Mouse (Mus musculus): ENCODE measurements around the gene Ifitm10.
A peak's percentile ranks its signal among the peaks of the same experiment; 100 is the strongest.
"Not testable (repeated sequence)": the region's sequence is repeated elsewhere in the genome, so short reads cannot be mapped to it uniquely, and the experiment has no call there.

Ifitm10 gene

DNA sequence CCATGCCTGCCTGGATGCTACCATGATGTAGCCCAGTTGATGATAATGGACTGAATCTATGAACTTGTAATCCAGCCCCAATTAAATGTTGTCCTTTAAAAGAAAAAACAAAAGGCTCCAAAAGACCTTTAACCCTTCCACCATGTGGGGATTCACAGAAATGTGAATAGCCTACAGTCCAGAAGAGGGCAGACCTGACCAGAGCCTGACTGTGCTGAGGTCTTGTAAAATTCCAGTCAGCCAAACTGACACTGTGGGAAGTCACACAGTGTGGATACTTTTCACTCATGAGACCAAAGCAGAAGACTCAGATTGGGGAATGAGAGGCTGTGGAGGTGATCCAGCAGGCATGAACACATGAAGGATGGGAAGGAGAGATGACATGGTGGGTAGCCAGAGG is 12.8 kb downstream of the Ifitm10 start:
- DNase-seq (ENCODE audit: low spot score), result no peak

GRCm38 (mm10) chr7:142359129-142359528 is 14.4 kb downstream of the Ifitm10 start:
- DNase-seq (ENCODE audit: low spot score), result no peak

GRCm38 (mm10) chr7:142357566-142357965 is 16.0 kb downstream of the Ifitm10 start:
- no peak for DNase-seq (ENCODE audit: low spot score)

DNA sequence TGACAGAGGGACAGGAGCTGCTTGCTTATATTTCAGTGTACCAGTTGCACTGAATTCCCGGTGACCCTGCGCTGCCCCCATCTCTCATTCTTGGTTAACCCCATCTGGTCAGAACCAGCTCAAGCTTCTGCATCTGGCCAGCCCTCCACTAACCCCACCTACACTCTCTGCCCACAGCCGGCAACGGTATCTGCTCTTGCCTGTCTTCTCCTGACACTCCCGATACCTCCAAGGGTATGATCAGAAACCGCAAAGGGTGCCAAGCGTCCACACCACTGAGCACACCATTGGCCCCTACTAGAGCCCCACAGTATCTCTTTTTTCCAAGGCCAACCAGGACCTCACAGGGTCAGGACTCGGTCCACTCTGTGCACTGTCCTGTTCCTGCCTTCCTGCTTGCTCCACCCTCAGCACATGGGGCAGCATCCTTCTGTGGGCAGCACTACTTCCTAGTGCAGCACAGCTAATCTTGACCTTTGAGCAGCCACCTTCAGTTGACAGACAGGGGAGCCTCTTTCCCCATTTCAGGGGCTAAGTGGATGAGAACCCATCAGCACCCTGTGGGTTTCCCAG is 18.8 kb downstream of the Ifitm10 start:
- DNase-seq (ENCODE audit: low spot score), result no peak

DNA sequence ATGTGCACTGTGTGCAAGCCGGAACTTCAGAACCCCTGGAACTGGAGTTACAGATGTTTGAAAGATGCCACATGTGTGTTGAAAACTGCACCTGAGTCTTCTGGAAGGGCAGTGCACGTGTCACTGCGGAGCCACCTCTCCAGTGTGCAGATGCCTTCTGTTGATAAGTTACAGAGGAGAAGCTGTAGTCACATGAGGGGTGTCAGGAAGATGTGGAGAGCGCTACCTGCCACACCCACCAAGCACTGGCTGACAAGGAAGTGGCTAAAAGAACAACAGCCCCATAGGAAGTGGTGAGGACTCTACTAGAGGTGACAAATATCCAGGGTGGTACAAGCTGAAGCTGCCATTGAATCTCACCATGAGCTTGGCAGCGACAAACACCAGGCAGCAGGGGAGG is 19.7 kb downstream of the Ifitm10 start:
- no peak for DNase-seq (ENCODE audit: low spot score)

DNA sequence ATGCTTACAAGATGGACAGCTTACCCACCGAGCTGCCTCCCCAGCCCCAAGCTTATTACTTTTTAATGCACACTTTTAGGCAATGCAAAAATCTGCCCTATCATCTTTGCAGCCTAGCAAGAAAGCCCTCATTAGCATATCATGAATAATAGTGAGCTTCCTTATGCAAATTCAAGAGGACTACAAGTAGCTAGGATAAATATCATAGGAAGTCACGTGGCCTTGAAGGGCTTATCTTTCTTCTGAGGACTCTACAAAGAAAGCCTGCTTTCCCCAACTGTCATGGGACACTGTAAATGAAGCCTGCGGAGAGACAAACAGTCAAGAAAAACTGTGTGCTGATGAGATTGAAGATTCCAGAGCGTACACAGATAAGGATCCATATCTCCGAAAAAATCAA is 22.0 kb downstream of the Ifitm10 start:
- DNase-seq (ENCODE audit: low spot score), result no peak

DNA sequence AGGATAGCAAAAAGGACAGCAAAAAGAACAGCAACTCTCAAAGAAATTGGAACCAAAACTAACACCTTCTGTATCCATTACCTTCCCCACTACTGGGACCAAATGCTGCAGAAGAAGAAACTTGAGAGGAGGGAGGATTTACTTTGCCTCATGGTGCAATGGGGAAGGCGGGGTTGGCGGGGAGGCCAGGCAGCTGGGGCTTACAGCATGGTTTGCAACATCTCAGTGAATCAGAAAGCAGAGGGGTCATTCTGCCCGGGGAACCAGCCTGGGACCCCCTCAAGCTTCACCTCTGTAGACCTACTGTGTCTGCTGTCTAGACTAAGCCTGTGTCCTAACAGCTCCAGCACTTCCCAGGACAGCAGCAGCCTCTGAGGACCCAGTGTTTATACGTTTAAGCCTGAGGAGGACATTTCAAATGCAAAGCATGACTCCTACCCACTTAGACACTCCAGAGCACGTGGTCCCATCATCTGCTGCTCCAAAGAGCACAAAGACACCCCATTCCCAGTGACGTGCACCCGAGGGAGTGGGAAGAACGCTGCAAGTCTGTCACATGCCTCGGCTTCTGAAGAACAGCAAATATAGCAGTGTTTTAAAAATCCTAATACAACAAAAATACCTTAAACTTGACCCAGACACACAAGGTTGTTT is 24.1 kb downstream of the Ifitm10 start:
- DNase-seq (ENCODE audit: low spot score), result no peak

DNA sequence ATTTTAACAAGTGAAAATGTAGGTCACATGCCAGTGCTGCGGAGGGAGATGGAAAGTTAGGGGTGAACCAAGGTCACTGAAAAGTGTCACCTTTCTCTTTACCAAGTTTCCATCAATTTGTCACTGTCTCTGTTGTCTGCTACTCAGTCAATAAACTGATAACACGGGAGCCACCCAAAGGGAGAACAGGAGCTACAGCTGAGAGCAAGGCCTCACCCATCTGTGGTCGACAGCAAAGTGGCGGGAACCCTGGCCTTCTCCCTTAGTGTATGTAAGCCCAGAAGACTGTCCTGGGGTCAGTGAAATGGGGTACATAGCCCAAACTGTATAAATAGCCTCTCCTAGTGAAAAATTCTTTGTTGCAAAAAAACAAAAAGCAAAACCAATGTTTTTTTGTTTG is 26.0 kb downstream of the Ifitm10 start:
- DNase-seq (ENCODE audit: low spot score), result no peak

- DNase-seq (ENCODE audit: low spot score), result no peak
These were observed 31.3 kb downstream of the Ifitm10 start for GRCm38 (mm10) chr7:142342247-142342640.

DNA sequence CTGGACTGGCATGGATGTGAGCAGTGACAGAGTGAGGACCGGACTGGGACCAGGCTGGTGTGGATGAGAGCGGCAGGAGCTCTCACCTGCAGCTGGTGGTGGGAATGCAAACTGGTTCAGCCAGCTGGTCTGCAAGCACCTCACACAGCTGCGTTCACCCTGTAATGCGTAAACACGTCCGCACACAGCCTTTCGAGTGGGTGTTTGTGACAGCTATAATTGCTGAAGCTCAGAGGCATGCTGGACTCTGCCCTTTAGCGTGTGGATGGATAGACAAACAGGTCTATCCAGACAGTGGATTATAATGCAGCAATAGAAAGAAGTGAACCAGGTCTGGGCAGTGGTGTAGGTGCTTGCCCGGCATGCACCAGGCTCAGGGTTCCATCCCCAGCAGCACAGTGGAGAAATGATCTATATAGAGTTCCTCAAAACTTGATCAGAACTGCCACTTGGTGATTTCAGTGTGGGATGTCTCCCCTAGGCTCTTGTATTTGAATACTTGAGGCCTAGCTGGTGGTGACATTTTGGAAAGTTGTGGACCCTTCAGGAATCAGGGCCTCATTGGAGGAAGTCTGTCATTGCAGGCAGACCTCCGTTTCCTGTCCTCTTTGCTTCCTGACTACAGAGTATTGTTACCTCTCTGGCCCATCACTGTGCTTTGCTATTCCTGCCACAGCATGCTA is 31.8 kb downstream of the Ifitm10 start:
- DNase-seq (ENCODE audit: low spot score), result no peak

GRCm38 (mm10) chr7:142340269-142340970 is 33.1 kb downstream of the Ifitm10 start:
- DNase-seq (ENCODE audit: low spot score), result no peak

DNA sequence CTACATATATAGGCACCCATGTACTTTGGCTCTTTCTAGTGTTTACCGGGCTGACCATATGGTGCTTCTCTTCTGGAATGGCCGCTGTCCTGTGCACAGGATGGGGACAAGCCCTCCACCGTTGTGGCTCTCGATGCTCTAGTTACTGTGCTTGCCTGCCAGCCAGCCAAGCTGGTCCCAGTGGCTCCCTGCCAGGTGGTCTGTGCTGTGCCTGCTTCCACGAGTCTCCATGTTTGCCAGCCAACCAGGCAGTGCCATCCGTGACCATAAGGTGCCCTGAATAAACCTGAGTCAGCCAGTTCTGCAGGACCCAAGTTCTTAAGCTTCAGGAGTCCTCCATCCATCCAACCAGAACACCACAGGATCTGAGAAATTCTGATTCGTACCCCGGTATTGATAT is 38.4 kb downstream of the Ifitm10 start:
- no peak for DNase-seq (ENCODE audit: low spot score)

DNA sequence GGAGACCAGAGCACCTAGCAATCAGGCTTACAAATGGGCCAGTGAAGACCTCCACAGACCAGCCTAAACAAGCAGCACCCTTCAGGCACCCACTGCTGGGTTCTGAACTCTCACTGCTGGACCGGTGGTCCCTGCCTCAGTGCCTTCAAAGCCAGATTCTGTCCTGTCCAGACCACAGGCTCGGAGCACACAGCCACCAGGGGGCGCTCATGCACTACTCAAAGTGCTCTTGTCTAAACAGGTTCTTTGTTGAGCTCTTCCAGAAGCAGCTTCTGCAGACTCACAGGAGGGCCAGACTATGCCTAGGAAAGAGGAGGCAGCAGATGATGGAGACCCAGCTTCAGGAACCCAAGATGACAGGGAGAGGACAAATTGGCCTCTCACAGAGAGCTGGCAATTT is 39.3 kb downstream of the Ifitm10 start:
- peak; percentile 92 for DNase-seq (ENCODE audit: low spot score)

- DNase-seq (ENCODE audit: low spot score), result not testable (repeated sequence)
These were observed 40.8 kb downstream of the Ifitm10 start for GRCm38 (mm10) chr7:142332741-142333140.

GRCm38 (mm10) chr7:142331281-142331680 is 42.3 kb downstream of the Ifitm10 start:
- DNase-seq (ENCODE audit: low spot score), result no peak

DNA sequence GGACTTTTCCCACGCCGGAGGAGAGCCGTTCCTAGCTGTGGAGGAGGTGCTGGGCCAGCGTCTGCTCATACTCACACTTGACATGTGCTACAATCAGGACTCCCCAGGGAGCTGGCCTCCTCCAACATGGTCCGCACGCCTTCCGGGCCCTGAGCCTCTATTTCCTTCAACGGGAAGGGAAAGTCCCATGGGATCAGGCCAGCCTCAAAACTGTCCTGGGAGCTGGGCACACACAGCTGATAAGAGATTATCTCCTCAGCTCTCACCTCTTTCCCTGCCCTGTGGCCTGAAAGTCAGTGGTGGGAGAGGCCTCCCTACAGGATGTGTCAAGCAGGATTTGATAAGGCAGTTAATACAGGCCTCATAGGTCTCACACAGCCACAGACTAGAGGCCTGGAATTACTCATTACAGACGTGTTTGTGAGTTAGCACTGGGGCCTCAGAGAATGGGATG is 43.3 kb downstream of the Ifitm10 start:
- DNase-seq (ENCODE audit: low spot score), result peak; percentile 84

GRCm38 (mm10) chr7:142328507-142328906 is 45.0 kb downstream of the Ifitm10 start:
- DNase-seq (ENCODE audit: low spot score), result no peak

GRCm38 (mm10) chr7:142326714-142327445 is 46.7 kb downstream of the Ifitm10 start:
- no peak for DNase-seq (ENCODE audit: low spot score)

DNA sequence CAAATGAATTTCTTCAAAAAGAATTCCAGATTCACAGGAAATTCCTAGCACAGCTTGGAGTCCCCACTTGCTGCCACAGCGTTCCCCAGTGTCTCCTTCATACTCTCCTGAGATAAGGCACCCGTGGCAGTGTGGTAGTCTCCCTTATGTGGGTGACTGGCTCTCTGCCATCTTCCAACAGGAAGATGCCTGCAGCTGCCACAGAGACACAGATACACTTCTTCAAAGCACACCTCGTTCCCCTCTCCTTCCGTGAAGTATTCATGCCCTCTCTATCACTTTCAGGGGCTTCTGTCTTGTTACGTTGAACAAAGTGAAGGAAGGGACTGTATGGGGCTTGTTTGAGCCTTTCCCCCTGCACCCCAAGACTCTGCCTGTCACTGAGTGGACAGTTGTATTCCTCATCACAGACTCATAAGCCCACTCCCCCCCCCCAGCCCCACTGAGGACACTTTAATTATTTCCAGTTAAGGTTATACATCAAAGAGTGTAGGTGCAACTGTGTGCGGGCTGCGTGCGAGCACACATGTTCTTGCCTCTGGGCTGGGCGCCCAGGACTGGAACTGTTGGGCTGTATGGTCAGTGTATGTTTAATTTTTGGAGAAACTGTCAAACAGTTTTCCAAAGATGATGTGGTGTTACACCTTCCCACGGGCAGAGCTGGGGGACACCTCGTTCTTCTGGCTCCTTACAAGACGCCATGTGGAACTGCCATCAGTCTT is 50.0 kb downstream of the Ifitm10 start:
- no peak for DNase-seq (ENCODE audit: low spot score)

DNA sequence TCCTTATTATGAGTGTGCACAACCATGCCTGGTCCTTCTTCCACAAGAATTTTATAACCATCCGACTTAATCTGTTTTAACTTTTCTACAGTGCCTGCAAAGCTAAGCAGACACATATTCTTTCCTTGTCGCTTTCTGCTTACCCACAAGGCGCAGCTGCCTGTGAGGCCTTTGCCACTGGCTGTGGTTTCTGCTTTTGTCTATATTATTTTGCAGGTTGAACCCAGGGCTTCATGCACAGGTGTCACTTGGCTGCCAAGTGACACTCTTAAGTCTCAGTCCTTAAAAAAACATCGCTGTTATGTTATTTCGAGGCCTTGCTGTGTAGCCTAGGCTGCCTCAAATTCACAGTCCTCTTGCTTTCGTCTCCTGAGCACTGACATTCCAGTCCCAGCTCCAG is 50.9 kb downstream of the Ifitm10 start:
- DNase-seq (ENCODE audit: low spot score), result no peak

GRCm38 (mm10) chr7:142321637-142322306 is 51.8 kb downstream of the Ifitm10 start:
- DNase-seq (ENCODE audit: low spot score), result not testable (repeated sequence)
